Mouse (Mus musculus) stomach, postnatal 0 days (tissue): Measurements from ENCODE around the gene Il10. TPM values are rescaled to one million over a fixed set of nuclear protein-coding genes. Genes with fewer than 3 reads are reported as not detected.

Source experiments
- ATAC-seq: fragments of 200-750 bp; cut with Nextera tagmentation; 2 replicates; pipeline ENCODE4 v1.8.0; 2017; ENCODE audit not compliant: low FRiP score, low TSS enrichment
- DNase-seq: peaks from one replicate; pipeline ENCODE4 v3.0.0-alpha.2; 2016; ENCODE audit warnings: low spot score
- H3K27ac ChIP-seq: fragments of 300-500 bp; sonication (generic); replicated peaks from 2 replicates; pipeline ENCODE4 v1.5.1; 2014; ENCODE audit warnings: mild to moderate bottlenecking, control low read depth
- H3K27me3 ChIP-seq: fragments of 300-500 bp; sonication (generic); 2 replicates; pipeline ENCODE4 v1.6.1; 2014; ENCODE audit warnings: low read length; ENCODE audit not compliant: control insufficient read depth, insufficient read depth
- H3K36me3 ChIP-seq: fragments of 300-500 bp; sonication (generic); 2 replicates; pipeline ENCODE4 v1.6.1; 2014; ENCODE audit warnings: low read length, mixed read lengths; ENCODE audit not compliant: control insufficient read depth, insufficient read depth
- H3K4me1 ChIP-seq: fragments of 300-500 bp; sonication (generic); replicated peaks from 2 replicates; pipeline ENCODE4 v1.6.1; 2014; ENCODE audit warnings: antibody characterized with exemption; ENCODE audit not compliant: control insufficient read depth, insufficient read depth
- H3K4me2 ChIP-seq: fragments of 300-500 bp; sonication (generic); replicated peaks from 2 replicates; pipeline ENCODE4 v1.6.1; 2014; ENCODE audit warnings: low read depth, mild to moderate bottlenecking, control low read depth, moderate library complexity
- H3K4me3 ChIP-seq: fragments of 300-500 bp; sonication (generic); 2 replicates; pipeline ENCODE4 v1.5.1; 2014; ENCODE audit warnings: low read depth, low read length, control low read depth
- H3K9ac ChIP-seq: fragments of 300-500 bp; sonication (generic); 2 replicates; pipeline ENCODE4 v1.6.1; 2014; ENCODE audit warnings: mild to moderate bottlenecking, low read length, control low read depth, mixed read lengths
- H3K9me3 ChIP-seq: fragments of 300-500 bp; sonication (generic); 2 replicates; pipeline ENCODE4 v1.6.1; 2016; ENCODE audit warnings: low read length; ENCODE audit not compliant: control insufficient read depth
- CTCF ChIP-seq: IDR thresholded peaks from 2 replicates; pipeline ENCODE4 v1.5.1; 2016; ENCODE audit warnings: antibody characterized with exemption, low read depth, mild to moderate bottlenecking, moderate library complexity
- EP300 ChIP-seq: optimal IDR thresholded peaks from 2 replicates; pipeline ENCODE3; 2016; ENCODE audit warnings: antibody characterized with exemption
- WGBS: fragments of 180-500 bp; shearing (Covaris S2); extraction: QIAGEN DNeasy Blood & Tissue Kit; methylation state at CpG from one replicate; pipeline ENCODE4 v1.1.7; 2014; 5-methylcytosine and 5-hydroxymethylcytosine counted together
- polyA plus RNA-seq: library from polyadenylated mRNA; unstranded; fragments of >200 nt; fragmentation: Nextera tagmentation; extraction: Ambion mirVana; gene quantifications from 2 replicates; pipeline ENCODE4 v1.2.1, GENCODE M21; 2015

Il10 gene
- polyA plus RNA-seq, 1 experiment from 2014 or later: not detected

- no peaks in the 10 kb centered on the region for H3K27me3 ChIP-seq
- no peak for DNase-seq
- ATAC-seq: no peak
- H3K9me3 ChIP-seq: no peaks in the 10 kb centered on the region
- no peaks in the 10 kb centered on the region for H3K4me1 ChIP-seq
- H3K9ac ChIP-seq: no peak overlapping the region
- TF ChIP-seq EP300 (no peak), CTCF (no peak)
- WGBS: 54% methylated on average over 4 of the region's 4 CpGs
- no peak overlapping the region for H3K4me2 ChIP-seq
- no peak overlapping the region for H3K4me3 ChIP-seq
- H3K36me3 ChIP-seq: no peaks in the 10 kb centered on the region
- no peak overlapping the region for H3K27ac ChIP-seq
Measured at GRCm38 (mm10) chr1:131025843-131026190, 6.2 kb downstream of the Il10 start.

GRCm38 (mm10) chr1:131029215-131029614, 9.6 kb downstream of the Il10 start:
- 91% methylated on average over 3 of the region's 3 CpGs for WGBS
- no peak for DNase-seq
- no peak overlapping the region for H3K4me3 ChIP-seq
- H3K4me1 ChIP-seq: no peaks in the 10 kb centered on the region
- no peak for ATAC-seq
- no peak overlapping the region for H3K9ac ChIP-seq
- no peaks in the 10 kb centered on the region for H3K9me3 ChIP-seq
- no peaks in the 10 kb centered on the region for H3K27me3 ChIP-seq
- H3K27ac ChIP-seq: no peak overlapping the region
- no peak overlapping the region for H3K4me2 ChIP-seq
- TF ChIP-seq CTCF: no peak
- no peak for TF ChIP-seq EP300
- H3K36me3 ChIP-seq: no peaks in the 10 kb centered on the region

GRCm38 (mm10) chr1:131030261-131030660, 10.6 kb downstream of the Il10 start:
- H3K4me3 ChIP-seq: no peak overlapping the region
- H3K4me2 ChIP-seq: no peak overlapping the region
- no peak overlapping the region for H3K9ac ChIP-seq
- DNase-seq (no peak), ATAC-seq (no peak)
- TF ChIP-seq EP300: no peak
- no peak for TF ChIP-seq CTCF
- no peaks in the 10 kb centered on the region for H3K4me1 ChIP-seq
- no peaks in the 10 kb centered on the region for H3K27me3 ChIP-seq
- H3K9me3 ChIP-seq: no peaks in the 10 kb centered on the region
- no peak overlapping the region for H3K27ac ChIP-seq
- WGBS: 22% methylated on average over 7 of the region's 7 CpGs
- H3K36me3 ChIP-seq: no peaks in the 10 kb centered on the region

DNA sequence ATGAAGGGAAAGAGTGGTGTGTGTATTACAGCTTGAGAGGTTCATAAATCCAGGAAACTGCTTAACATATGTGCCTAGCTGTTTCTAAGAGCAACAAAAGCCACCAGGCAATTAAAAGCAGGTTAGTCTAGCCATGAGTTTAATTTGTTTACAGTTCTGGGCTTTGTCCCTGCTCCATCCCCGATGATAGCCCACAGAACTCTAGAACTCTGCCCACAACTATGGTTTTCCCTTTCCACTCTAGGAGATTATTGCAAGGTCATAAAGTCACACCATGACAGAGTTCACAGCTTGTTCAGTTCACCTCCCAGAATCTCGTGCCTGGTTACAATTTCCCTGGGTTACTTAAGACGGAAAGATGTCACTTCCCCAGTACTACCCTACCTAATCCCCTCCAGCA, 11.6 kb downstream of the Il10 start:
- WGBS: 31% methylated on average over 3 of the region's 3 CpGs
- Histone ChIP-seq H3K27me3 (no peaks in the 10 kb centered on the region), H3K4me3 (no peak overlapping the region), H3K9me3 (no peaks in the 10 kb centered on the region), H3K27ac (no peak overlapping the region), H3K9ac (no peak overlapping the region), H3K4me2 (no peak overlapping the region), H3K4me1 (no peaks in the 10 kb centered on the region), H3K36me3 (no peaks in the 10 kb centered on the region)
- ATAC-seq (no peak), DNase-seq (no peak)
- TF ChIP-seq CTCF (no peak), EP300 (no peak)

DNA sequence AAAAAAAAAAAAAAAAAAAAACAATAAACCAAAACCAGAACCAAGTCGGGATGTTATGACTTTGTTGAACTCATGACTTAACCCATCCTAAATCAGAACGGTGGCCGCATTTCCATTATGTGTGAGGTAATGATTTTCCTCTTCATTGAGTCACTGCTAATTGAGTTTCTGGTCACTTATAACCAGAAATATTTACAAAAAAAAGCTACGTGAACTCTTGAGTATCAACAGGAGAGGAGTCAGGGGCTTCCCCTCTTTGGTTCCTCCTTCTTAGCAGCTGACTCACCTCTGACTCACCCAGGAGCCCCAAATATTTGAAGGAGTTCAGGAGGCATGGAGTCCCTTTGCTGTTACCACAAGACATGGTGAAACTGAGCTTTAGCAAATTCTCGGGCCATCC, 18.4 kb downstream of the Il10 start:
- Histone ChIP-seq H3K4me2 (no peak overlapping the region), H3K4me3 (no peak overlapping the region), H3K27ac (no peak overlapping the region), H3K9me3 (no peaks in the 10 kb centered on the region), H3K9ac (no peak overlapping the region), H3K27me3 (no peaks in the 10 kb centered on the region), H3K36me3 (no peaks in the 10 kb centered on the region), H3K4me1 (no peaks in the 10 kb centered on the region)
- no peak for ATAC-seq
- no peak for TF ChIP-seq EP300
- DNase-seq: no peak
- 86% methylated on average over 5 of the region's 5 CpGs for WGBS

- no peaks in the 10 kb centered on the region for H3K9me3 ChIP-seq
- WGBS: 86% methylated on average over 10 of the region's 10 CpGs
- H3K36me3 ChIP-seq: no peaks in the 10 kb centered on the region
- DNase-seq (no peak), ATAC-seq (no peak)
- TF ChIP-seq EP300: no peak
- no peak for TF ChIP-seq CTCF
- H3K27me3 ChIP-seq: no peaks in the 10 kb centered on the region
- no peaks in the 10 kb centered on the region for H3K4me1 ChIP-seq
- no peak overlapping the region for H3K4me3 ChIP-seq
- H3K9ac ChIP-seq: no peak overlapping the region
- no peak overlapping the region for H3K27ac ChIP-seq
- H3K4me2 ChIP-seq: no peak overlapping the region
Measured at GRCm38 (mm10) chr1:131038415-131039017, 18.9 kb downstream of the Il10 start.
